13 mouse cellular contexts compared by ENCODE assay signal in genomic region chr13:16762727-16763512, GRCm38 (mm10).
DNase-seq lines count a peak whose midpoint lies in the region; ATAC-seq and TF ChIP-seq lines count a peak whose summit lies in the region.
"Had no signal": no experiment of that assay in that cellular context is flagged by ENCODE, and none has a peak within 500 bp of the region (broad histone marks: within the 10 kb centered on the region; RNA-seq: fewer than 3 reads in every experiment).

No protein-coding gene starts in this region.

- peak; percentile 85 for ATAC-seq in forebrain, embryonic 11.5 days (replicated peaks; ENCODE audit: low FRiP score)
- ATAC-seq in embryonic facial prominence, embryonic 14.5 days (ENCODE audit: low read depth), result peak; percentile 64
- ATAC-seq in hindbrain, embryonic 14.5 days (ENCODE audit: low FRiP score), result peak; percentile 72; the same call in 1 of the 2 replicates
- ATAC-seq in neural tube, embryonic 12.5 days (ENCODE audit: low FRiP score, low read depth), result peak; percentile 79

- H3K9me3 ChIP-seq in forebrain, embryonic 11.5 days (ENCODE audit: control insufficient read depth, low read length), result no peaks in the 10 kb centered on the region
- H3K9me3 ChIP-seq in forebrain, embryonic 10.5 days, result no peaks in the 10 kb centered on the region
- H3K9me3 ChIP-seq in embryonic facial prominence, embryonic 14.5 days (ENCODE audit: control insufficient read depth, low read length), result no peaks in the 10 kb centered on the region
- H3K9me3 ChIP-seq in hindbrain, embryonic 14.5 days (ENCODE audit: control insufficient read depth, low read length), result no peaks in the 10 kb centered on the region
- H3K9me3 ChIP-seq in neural tube, embryonic 12.5 days, result no peaks in the 10 kb centered on the region
- H3K9me3 ChIP-seq: embryonic facial prominence, embryonic 12.5 days; heart, embryonic 15.5 days; intestine, embryonic 15.5 days had no signal

- no peaks in the 10 kb centered on the region for H3K36me3 ChIP-seq in forebrain, embryonic 11.5 days (ENCODE audit: control insufficient read depth, insufficient read depth, low read length)
- no peaks in the 10 kb centered on the region for H3K36me3 ChIP-seq in forebrain, embryonic 10.5 days (replicated peaks)
- H3K36me3 ChIP-seq in embryonic facial prominence, embryonic 14.5 days (ENCODE audit: control insufficient read depth, insufficient read depth, low read length), result no peaks in the 10 kb centered on the region
- no peaks in the 10 kb centered on the region for H3K36me3 ChIP-seq in hindbrain, embryonic 14.5 days (replicated peaks; ENCODE audit: control insufficient read depth, insufficient read depth)
- no peaks in the 10 kb centered on the region for H3K36me3 ChIP-seq in neural tube, embryonic 12.5 days
- no peaks in the 10 kb centered on the region for H3K36me3 ChIP-seq in kidney, adult 2 months (ENCODE audit: control insufficient read depth, insufficient read depth, low read length)
- H3K36me3 ChIP-seq: embryonic facial prominence, embryonic 12.5 days; heart, embryonic 15.5 days; intestine, embryonic 15.5 days had no signal

- peaks cover 2% of the 10 kb centered on the region; the same call in 1 of the 2 replicates for H3K4me1 ChIP-seq in forebrain, embryonic 11.5 days (replicated peaks; ENCODE audit: control insufficient read depth, insufficient read depth, low read length)
- peaks cover 17% of the 10 kb centered on the region for H3K4me1 ChIP-seq in forebrain, embryonic 10.5 days
- H3K4me1 ChIP-seq in embryonic facial prominence, embryonic 14.5 days (ENCODE audit: control insufficient read depth, insufficient read depth, low read length), result peaks cover 3% of the 10 kb centered on the region
- H3K4me1 ChIP-seq in hindbrain, embryonic 14.5 days (replicated peaks; ENCODE audit: control insufficient read depth, insufficient read depth, low read length), result peaks cover 9% of the 10 kb centered on the region; the same call in 1 of the 2 replicates
- no peaks in the 10 kb centered on the region; the same call in 1 of the 2 replicates for H3K4me1 ChIP-seq in neural tube, embryonic 12.5 days
- H3K4me1 ChIP-seq in kidney, adult 2 months (ENCODE audit: control insufficient read depth, insufficient read depth, low read length), result no peaks in the 10 kb centered on the region
- H3K4me1 ChIP-seq: embryonic facial prominence, embryonic 12.5 days; heart, embryonic 15.5 days; intestine, embryonic 15.5 days had no signal

- no peak overlapping the region for H3K4me3 ChIP-seq in forebrain, embryonic 11.5 days (ENCODE audit: low read depth, low read length)
- H3K4me3 ChIP-seq in forebrain, embryonic 10.5 days, result no peak overlapping the region
- H3K4me3 ChIP-seq in embryonic facial prominence, embryonic 14.5 days (ENCODE audit: low read depth, low read length), result no peak overlapping the region
- H3K4me3 ChIP-seq in hindbrain, embryonic 14.5 days (replicated peaks; ENCODE audit: low read length), result no peak overlapping the region
- H3K4me3 ChIP-seq in neural tube, embryonic 12.5 days, result no peak overlapping the region
- no peak overlapping the region for H3K4me3 ChIP-seq in kidney, adult 2 months (ENCODE audit: insufficient read depth, low read depth, low read length)
- H3K4me3 ChIP-seq: embryonic facial prominence, embryonic 12.5 days; gastrocnemius, adult 2 months; heart, embryonic 15.5 days; intestine, embryonic 15.5 days had no signal

- no peak overlapping the region for H3K9ac ChIP-seq in forebrain, embryonic 11.5 days (ENCODE audit: low read length)
- no peak overlapping the region for H3K9ac ChIP-seq in embryonic facial prominence, embryonic 14.5 days (ENCODE audit: low read depth, low read length)
- no peak overlapping the region for H3K9ac ChIP-seq in hindbrain, embryonic 14.5 days
- H3K9ac ChIP-seq in neural tube, embryonic 12.5 days, result no peak overlapping the region
- H3K9ac ChIP-seq: embryonic facial prominence, embryonic 12.5 days; heart, embryonic 15.5 days; intestine, embryonic 15.5 days had no signal

- peak overlapping the region; percentile 15; the same call in 1 of the 2 replicates for H3K27ac ChIP-seq in forebrain, embryonic 11.5 days (ENCODE audit: low read depth, low read length)
- H3K27ac ChIP-seq in forebrain, embryonic 10.5 days, result no peak overlapping the region
- no peak overlapping the region; the same call in 1 of the 2 replicates for H3K27ac ChIP-seq in embryonic facial prominence, embryonic 14.5 days (replicated peaks; ENCODE audit: low read depth, low read length)
- H3K27ac ChIP-seq in hindbrain, embryonic 14.5 days, result peak overlapping the region; percentile 32; the same call in 1 of the 2 replicates
- H3K27ac ChIP-seq in neural tube, embryonic 12.5 days, result no peak overlapping the region; the same call in 1 of the 2 replicates
- no peak overlapping the region for H3K27ac ChIP-seq in kidney, adult 2 months (ENCODE audit: insufficient read depth, low read depth, low read length)
- H3K27ac ChIP-seq: embryonic facial prominence, embryonic 12.5 days; gastrocnemius, adult 2 months; heart, embryonic 15.5 days; intestine, embryonic 15.5 days had no signal

- DNase-seq in forebrain, embryonic 11.5 days (ENCODE audit: low spot score), result no peak
- no peak for DNase-seq in forebrain, embryonic 10.5 days (ENCODE audit: extremely low spot score, low spot score)
- DNase-seq in embryonic facial prominence, embryonic 14.5 days (ENCODE audit: low spot score), result peak; percentile 73
- no peak for DNase-seq in hindbrain, embryonic 14.5 days (ENCODE audit: low spot score)
- DNase-seq in kidney, adult 18-20 months, result no peak
- no peak for DNase-seq in kidney, adult 2 months
- DNase-seq in urinary bladder, adult 2 months (ENCODE audit: low spot score), result no peak
- DNase-seq: cerebellum, adult 11 months; gastrocnemius, adult 2 months had no signal

- no peaks in the 10 kb centered on the region for H3K27me3 ChIP-seq in forebrain, embryonic 11.5 days (ENCODE audit: control insufficient read depth, insufficient read depth, low read length)
- H3K27me3 ChIP-seq in forebrain, embryonic 10.5 days (ENCODE audit: poor library complexity, severe bottlenecking), result no peaks in the 10 kb centered on the region
- H3K27me3 ChIP-seq in embryonic facial prominence, embryonic 14.5 days (replicated peaks; ENCODE audit: control insufficient read depth, insufficient read depth, low read length), result no peaks in the 10 kb centered on the region
- no peaks in the 10 kb centered on the region for H3K27me3 ChIP-seq in hindbrain, embryonic 14.5 days (ENCODE audit: control insufficient read depth, insufficient read depth, low read length)
- H3K27me3 ChIP-seq in neural tube, embryonic 12.5 days (replicated peaks), result no peaks in the 10 kb centered on the region
- H3K27me3 ChIP-seq in kidney, adult 2 months (replicated peaks; ENCODE audit: control insufficient read depth, insufficient read depth, low read length), result no peaks in the 10 kb centered on the region
- H3K27me3 ChIP-seq: embryonic facial prominence, embryonic 12.5 days; heart, embryonic 15.5 days; intestine, embryonic 15.5 days had no signal

- no peak for TF ChIP-seq POLR2A in kidney, adult 2 months (IDR thresholded peaks at IDR 0.05; ENCODE audit: low read depth, low read length)

- no peak for TF ChIP-seq CTCF in kidney, adult 2 months (conservative IDR thresholded peaks at IDR 0.05; ENCODE audit: insufficient read depth, insufficient read length, low read depth, low read length)

- H3K4me2 ChIP-seq in forebrain, embryonic 11.5 days (ENCODE audit: low read depth, low read length, severe bottlenecking), result peak overlapping the region; percentile 6; the same call in 1 of the 2 replicates
- H3K4me2 ChIP-seq in embryonic facial prominence, embryonic 14.5 days (ENCODE audit: low read depth, low read length), result no peak overlapping the region
- H3K4me2 ChIP-seq in hindbrain, embryonic 14.5 days (replicated peaks), result no peak overlapping the region
- no peak overlapping the region; the same call in 1 of the 2 replicates for H3K4me2 ChIP-seq in neural tube, embryonic 12.5 days (replicated peaks)
- H3K4me2 ChIP-seq: embryonic facial prominence, embryonic 12.5 days; heart, embryonic 15.5 days; intestine, embryonic 15.5 days had no signal

- 23% methylated on average over 8 of the region's 8 CpGs for WGBS in forebrain, embryonic 11.5 days
- 42% methylated on average over 8 of the region's 8 CpGs for WGBS in forebrain, embryonic 10.5 days
- WGBS in embryonic facial prominence, embryonic 14.5 days, result 54% methylated on average over 8 of the region's 8 CpGs
- WGBS in hindbrain, embryonic 14.5 days, result 35% methylated on average over 8 of the region's 8 CpGs
- WGBS in neural tube, embryonic 12.5 days, result 42% methylated on average over 8 of the region's 8 CpGs
- 86% methylated on average over 8 of the region's 8 CpGs for WGBS in kidney, adult 2 months

Comparison
In these comparisons a context has a peak if more than half of its experiments do, and no peak if none do; other contexts are left out.
1. H3K27ac ChIP-seq: peak in forebrain, embryonic 11.5 days (single experiment) and hindbrain, embryonic 14.5 days (single experiment); none in forebrain, embryonic 10.5 days (single experiment), embryonic facial prominence, embryonic 14.5 days (single experiment), neural tube, embryonic 12.5 days (single experiment) and kidney, adult 2 months (single experiment).
2. Peak in every context shown above with its lines, with median percentiles within 50 percentile points of each other: ATAC-seq.